Mouse (Mus musculus) cerebellum, postnatal 25 days (tissue): ENCODE measurements around the gene Actn4.

Experiments used
- DNase-seq, 2 experiments: peaks; one replicate each; pipeline ENCODE4 v3.0.0; 2021; ENCODE audit warnings: mixed read lengths in 2 of 2

Gene Actn4

GRCm38 (mm10) chr7:28949298-28949697, 12.8 kb downstream of the Actn4 start:
- DNase-seq, result no peak

GRCm38 (mm10) chr7:28948746-28949145, 13.4 kb downstream of the Actn4 start:
- DNase-seq, result no peak

GRCm38 (mm10) chr7:28946271-28946610, 15.9 kb downstream of the Actn4 start:
- DNase-seq, result no peak

- DNase-seq, result no peak
Measured at GRCm38 (mm10) chr7:28945416-28946270, 16.5 kb downstream of the Actn4 start.

GRCm38 (mm10) chr7:28944756-28945415, 17.3 kb downstream of the Actn4 start:
- DNase-seq, result no peak

- DNase-seq, result no peak
Measured at GRCm38 (mm10) chr7:28943451-28944180, 18.5 kb downstream of the Actn4 start.

- no peak for DNase-seq
Measured at GRCm38 (mm10) chr7:28941542-28941941, 20.6 kb downstream of the Actn4 start.

- DNase-seq, result no peak
Measured at GRCm38 (mm10) chr7:28941129-28941528, 21.0 kb downstream of the Actn4 start.

GRCm38 (mm10) chr7:28939418-28940183, 22.5 kb downstream of the Actn4 start:
- no peak for DNase-seq

- DNase-seq, result no peak
Measured at GRCm38 (mm10) chr7:28938654-28939053, 23.5 kb downstream of the Actn4 start.

- DNase-seq, result no peak
Measured at GRCm38 (mm10) chr7:28936787-28937186, 25.4 kb downstream of the Actn4 start.

GRCm38 (mm10) chr7:28933825-28934224, 28.3 kb downstream of the Actn4 start:
- DNase-seq, result no peak

- DNase-seq, result no peak
Measured at GRCm38 (mm10) chr7:28932421-28933041, 29.6 kb downstream of the Actn4 start.

- no peak for DNase-seq
Measured at GRCm38 (mm10) chr7:28931695-28932039, 30.5 kb downstream of the Actn4 start.

GRCm38 (mm10) chr7:28931032-28931694, 31.0 kb downstream of the Actn4 start:
- no peak for DNase-seq

GRCm38 (mm10) chr7:28930320-28931031, 31.7 kb downstream of the Actn4 start:
- DNase-seq, result no peak

- no peak for DNase-seq
Measured at GRCm38 (mm10) chr7:28929381-28929780, 32.8 kb downstream of the Actn4 start.

- DNase-seq, result no peak
Measured at GRCm38 (mm10) chr7:28926172-28926571, 36.0 kb downstream of the Actn4 start.

GRCm38 (mm10) chr7:28925317-28925716, 36.8 kb downstream of the Actn4 start:
- DNase-seq, result no peak

- DNase-seq, result no peak
Measured at GRCm38 (mm10) chr7:28924802-28925201, 37.3 kb downstream of the Actn4 start.

- no peak for DNase-seq
Measured at GRCm38 (mm10) chr7:28923865-28924291, 38.3 kb downstream of the Actn4 start.
